ENCODE assay signal across 10 mouse cellular contexts in the genomic region with DNA sequence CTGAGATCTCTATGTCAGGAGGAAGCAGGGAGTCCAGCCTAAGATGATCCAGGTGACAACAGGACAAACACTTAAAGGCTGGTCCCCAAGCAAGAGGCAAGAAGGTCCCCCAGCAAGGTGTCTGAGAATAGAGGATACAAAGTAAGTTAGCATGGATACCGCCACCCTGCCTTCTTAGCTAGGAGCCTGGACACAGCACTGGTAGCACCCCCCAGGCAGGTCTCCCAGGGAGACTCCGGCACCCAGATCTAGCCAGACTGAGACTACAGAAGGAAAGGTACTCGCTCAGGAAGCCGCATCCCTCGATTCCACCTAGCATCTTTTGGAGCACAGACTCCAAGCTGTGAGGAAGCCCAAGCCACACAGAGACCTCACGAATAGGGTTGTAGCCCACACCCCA. TPM values are rescaled to one million over a fixed set of nuclear protein-coding genes. Genes with fewer than 3 reads are reported as not detected.
DNase-seq lines count a peak whose midpoint lies in the region; ATAC-seq and TF ChIP-seq lines count a peak whose summit lies in the region.
"Had no signal": no experiment of that assay in that cellular context is flagged by ENCODE, and none has a peak within 500 bp of the region (broad histone marks: within the 10 kb centered on the region; RNA-seq: fewer than 3 reads in every experiment).

No protein-coding gene starts in this region.

- no peak overlapping the region for H3K4me3 ChIP-seq in heart, embryonic 10.5 days
- no peak overlapping the region for H3K4me3 ChIP-seq in liver, postnatal 0 days (ENCODE audit: low read depth, low read length)

- H3K4me1 ChIP-seq in heart, embryonic 10.5 days, result peaks cover 32% of the 10 kb centered on the region
- peaks cover 18% of the 10 kb centered on the region for H3K4me1 ChIP-seq in liver, postnatal 0 days (ENCODE audit: insufficient read depth)

- TF ChIP-seq EP300 in liver, postnatal 0 days (IDR thresholded peaks at IDR 0.05; ENCODE audit: low read depth), result no peak

- ATAC-seq in liver, postnatal 0 days, result no peak

- no peak overlapping the region for H3K27ac ChIP-seq in heart, embryonic 10.5 days
- no peak overlapping the region for H3K27ac ChIP-seq in liver, postnatal 0 days (ENCODE audit: low read depth)

- 86% methylated on average over 6 of the region's 6 CpGs for WGBS in heart, embryonic 10.5 days
- WGBS in liver, postnatal 0 days (ENCODE audit: insufficient replicate concordance), result 78% methylated on average over 6 of the region's 6 CpGs

- H3K4me2 ChIP-seq in liver, postnatal 0 days (ENCODE audit: low read depth, low read length), result no peak overlapping the region

- H3K27me3 ChIP-seq in heart, embryonic 10.5 days (ENCODE audit: insufficient read depth, poor library complexity, severe bottlenecking), result no peaks in the 10 kb centered on the region
- no peaks in the 10 kb centered on the region for H3K27me3 ChIP-seq in liver, postnatal 0 days (ENCODE audit: insufficient read depth, low read length)

- no peak overlapping the region for H3K9ac ChIP-seq in liver, postnatal 0 days (replicated peaks)

- H3K36me3 ChIP-seq in heart, embryonic 10.5 days, result peaks cover 22% of the 10 kb centered on the region
- H3K36me3 ChIP-seq in liver, postnatal 0 days (replicated peaks; ENCODE audit: insufficient read depth, low read length), result peaks cover 17% of the 10 kb centered on the region

- TF ChIP-seq CTCF in liver, postnatal 0 days (IDR thresholded peaks at IDR 0.05; ENCODE audit: low read depth), result no peak

- no peaks in the 10 kb centered on the region for H3K9me3 ChIP-seq in heart, embryonic 10.5 days
- H3K9me3 ChIP-seq in liver, postnatal 0 days (ENCODE audit: low read length), result no peaks in the 10 kb centered on the region

- DNase-seq in heart, embryonic 10.5 days (ENCODE audit: low spot score), result peak; percentile 75
- no peak for DNase-seq in heart, postnatal 4 days
- peak; percentile 12 for DNase-seq in urinary bladder, adult 2 months (ENCODE audit: low spot score)
- DNase-seq in urinary bladder, postnatal 36 days (ENCODE audit: low spot score in 2 of 2), result no peak
- peak; percentile 8 for DNase-seq in liver, postnatal 0 days
- no peak for DNase-seq in adrenal gland, postnatal 4 days (ENCODE audit: low spot score in 2 of 2)
- no peak for DNase-seq in layer of hippocampus, adult 18-20 months (ENCODE audit: low spot score in 2 of 2)
- DNase-seq in layer of hippocampus, adult 9-10 months (ENCODE audit: low spot score), result no peak
- DNase-seq: cerebellum, adult 11 months had no signal

RNA-seq across cellular contexts. Expression of a gene that starts 1.8 kb away (rescaled TPM):
- polyA plus RNA-seq in heart, embryonic 10.5 days (2016; fragmentation: Nextera tagmentation; extraction: Ambion mirVana), result 46.6 and 53.9 TPM in 2 replicates
- total RNA-seq in heart, postnatal 4 days (2021), result 10 to 100 TPM; 19.7 to 21.9 TPM
- 54.3 and 59.5 TPM in 2 replicates for polyA plus RNA-seq in urinary bladder, adult 2 months (2012; rRNA removed)
- 8.6 and 9.0 TPM in 2 replicates for polyA plus RNA-seq in liver, postnatal 0 days (2015; fragmentation: Nextera tagmentation; extraction: Ambion mirVana)
- 10 to 100 TPM; 46.8 to 48.2 TPM for total RNA-seq in adrenal gland, postnatal 4 days (2021)
- total RNA-seq in layer of hippocampus, adult 18-20 months (2021), result 10 to 100 TPM; 54.6 to 61.8 TPM

RNA-seq across cellular contexts. Expression of a gene that starts 19.6 kb away (rescaled TPM):
- 16.8 and 24.1 TPM in 2 replicates for polyA plus RNA-seq in heart, embryonic 10.5 days (2016; fragmentation: Nextera tagmentation; extraction: Ambion mirVana)
- 1 to 10 TPM; 5.7 to 6.0 TPM for total RNA-seq in heart, postnatal 4 days (2021)
- polyA plus RNA-seq in urinary bladder, adult 2 months (2012; rRNA removed), result 21.5 and 29.1 TPM in 2 replicates
- 32.7 and 38.8 TPM in 2 replicates for polyA plus RNA-seq in liver, postnatal 0 days (2015; fragmentation: Nextera tagmentation; extraction: Ambion mirVana)
- total RNA-seq in adrenal gland, postnatal 4 days (2021), result 10 to 100 TPM; 24.9 to 26.4 TPM
- total RNA-seq in layer of hippocampus, adult 18-20 months (2021), result 1 to 10 TPM; 5.8 to 6.7 TPM

RNA-seq across cellular contexts. Expression of a gene that starts 34.0 kb away (rescaled TPM):
- polyA plus RNA-seq in heart, embryonic 10.5 days (2016; fragmentation: Nextera tagmentation; extraction: Ambion mirVana), result not detected in 2 replicates
- not detected for total RNA-seq in heart, postnatal 4 days (2021)
- not detected in 2 replicates for polyA plus RNA-seq in urinary bladder, adult 2 months (2012; rRNA removed)
- polyA plus RNA-seq in liver, postnatal 0 days (2015; fragmentation: Nextera tagmentation; extraction: Ambion mirVana), result not detected in 2 replicates
- total RNA-seq in adrenal gland, postnatal 4 days (2021), result not detected
- total RNA-seq in layer of hippocampus, adult 18-20 months (2021), result under 1 TPM in 1 of 2 experiments, not detected in 1; 0.79 TPM
- polyA plus RNA-seq: large intestine, adult 2 months had no signal

Comparison
In these comparisons a context has a peak if more than half of its experiments do, and no peak if none do; other contexts are left out.
1. DNase-seq: peak in heart, embryonic 10.5 days (single experiment), urinary bladder, adult 2 months (single experiment) and liver, postnatal 0 days (single experiment); none in heart, postnatal 4 days (single experiment), urinary bladder, postnatal 36 days (0 of 2), adrenal gland, postnatal 4 days (0 of 2), layer of hippocampus, adult 18-20 months (0 of 2) and layer of hippocampus, adult 9-10 months (single experiment).